Mouse (Mus musculus): ENCODE results near the gene Hif1an. TPM values are rescaled to one million over a fixed set of nuclear protein-coding genes. Genes with fewer than 3 reads are reported as not detected.

Hif1an gene
- polyA plus RNA-seq, 1 experiment from 2014 or later, result 25.7 TPM

DNA sequence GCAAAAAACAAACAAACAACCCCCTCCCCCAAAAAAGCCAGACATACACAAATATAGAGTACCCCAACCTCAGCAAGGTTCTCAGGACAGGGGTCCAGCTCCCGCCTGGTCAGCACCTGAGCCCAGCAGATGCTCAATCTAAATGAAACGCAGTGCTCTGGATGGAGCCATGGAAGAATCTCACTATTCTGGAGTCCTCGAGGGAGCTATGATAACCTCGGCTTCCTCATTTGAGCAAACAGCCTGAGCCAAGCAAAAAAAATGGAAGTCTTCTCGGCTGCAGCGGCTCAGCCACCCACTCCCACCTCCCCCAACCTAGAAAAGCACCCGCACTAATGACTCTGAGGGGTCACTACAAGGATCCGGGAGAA, 8.2 kb upstream of the Hif1an start:
- H3K27ac ChIP-seq (ENCODE audit: low read length), result no peak overlapping the region
- peaks cover 5% of the 10 kb centered on the region for H3K4me1 ChIP-seq (ENCODE audit: control insufficient read depth, insufficient read depth, low read length)
- peaks cover 22% of the 10 kb centered on the region for H3K36me3 ChIP-seq (ENCODE audit: control insufficient read depth, insufficient read depth, low read length)
- peak overlapping the region; percentile 74 for H3K4me3 ChIP-seq (ENCODE audit: low read length)
- peak; percentile 54 for ATAC-seq
- 3% methylated on average over 8 of the region's 8 CpGs for WGBS
- H3K9ac ChIP-seq (ENCODE audit: low read depth, low read length), result peak overlapping the region; percentile 93
- H3K4me2 ChIP-seq (ENCODE audit: low read depth, low read length), result peak overlapping the region; percentile 69
- no peaks in the 10 kb centered on the region for H3K27me3 ChIP-seq (replicated peaks; ENCODE audit: control insufficient read depth, insufficient read depth, low read length)
- no peaks in the 10 kb centered on the region for H3K9me3 ChIP-seq (ENCODE audit: control insufficient read depth, low read length)

DNA sequence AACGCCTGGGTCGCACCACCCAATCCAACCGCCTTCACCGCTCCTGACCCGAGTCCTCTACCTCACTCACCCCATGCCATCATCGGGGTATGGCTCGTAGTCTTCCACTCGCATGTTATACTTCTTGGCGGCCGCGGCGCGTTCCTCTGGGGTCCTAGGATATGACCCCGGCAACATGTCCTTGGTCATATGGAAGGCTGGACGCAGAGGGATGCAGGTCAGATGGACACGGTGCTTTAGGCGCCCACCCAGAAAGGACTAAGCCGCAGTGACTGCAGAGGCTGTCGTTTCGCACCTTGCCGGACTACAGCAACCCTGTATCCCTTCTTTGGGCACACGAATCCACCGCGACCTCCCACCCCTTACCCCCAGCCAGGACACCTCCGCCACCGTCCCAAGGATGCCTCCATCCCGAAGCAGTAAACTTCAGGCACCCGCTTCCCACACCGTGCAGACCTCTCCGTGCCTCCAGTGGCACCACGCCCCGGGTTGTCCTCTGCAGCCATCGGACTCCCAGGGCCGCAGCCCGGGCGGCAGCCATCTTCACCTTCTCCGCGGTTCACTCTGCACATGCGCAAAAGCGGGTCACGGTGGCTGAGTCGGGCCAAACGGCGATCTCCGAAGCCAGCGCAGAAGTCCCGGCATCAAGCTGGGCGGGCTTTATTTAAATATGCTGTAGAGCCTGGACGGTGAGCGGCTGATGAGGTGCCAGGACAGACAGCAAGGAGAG, 7.6 kb upstream of the Hif1an start, which contains the start of gene Ndufb8:
TSS of gene Ndufb8 (minus strand) at position 580 of the 730 bp plus-strand sequence.
- Histone ChIP-seq H3K36me3 (ENCODE audit: control insufficient read depth, insufficient read depth, low read length) (peaks cover 19% of the 10 kb centered on the region), H3K4me2 (ENCODE audit: low read depth, low read length) (peak within 1 kb of the TSS; percentile 69), H3K4me3 (ENCODE audit: low read length) (peak within 1 kb of the TSS; percentile 74), H3K9ac (ENCODE audit: low read depth, low read length) (peak within 1 kb of the TSS; percentile 93), H3K27me3 (replicated peaks; ENCODE audit: control insufficient read depth, insufficient read depth, low read length) (no peaks in the 10 kb centered on the region), H3K27ac (ENCODE audit: low read length) (peak within 1 kb of the TSS; percentile 63), H3K9me3 (ENCODE audit: control insufficient read depth, low read length) (no peaks in the 10 kb centered on the region), H3K4me1 (ENCODE audit: control insufficient read depth, insufficient read depth, low read length) (peaks cover 5% of the 10 kb centered on the region)
- peak; percentile 91 for ATAC-seq
- WGBS, result under 1% methylated on average over 50 of the region's 50 CpGs

DNA sequence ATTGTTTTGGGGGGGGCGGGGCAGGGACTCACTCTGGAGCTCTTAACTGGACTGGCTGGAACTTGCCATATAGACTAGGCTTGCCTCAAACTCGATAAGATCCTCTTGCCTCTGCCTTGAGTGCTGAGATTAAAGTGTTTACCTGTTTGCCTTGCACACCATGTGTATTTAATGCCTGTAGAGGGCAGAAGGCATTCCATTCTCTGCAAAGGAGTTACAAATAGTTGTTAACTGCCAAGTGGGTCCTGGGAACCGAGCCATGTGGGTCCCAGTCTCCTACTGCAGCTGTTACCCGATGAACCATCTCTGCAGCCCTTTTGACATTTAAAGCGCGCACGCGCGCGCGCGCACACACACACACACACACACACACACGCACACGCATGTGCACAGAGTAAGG, 1.4 kb downstream of the Hif1an start:
- H3K27me3 ChIP-seq (replicated peaks; ENCODE audit: control insufficient read depth, insufficient read depth, low read length), result no peaks in the 10 kb centered on the region
- no peak for ATAC-seq
- 88% methylated on average over 14 of the region's 14 CpGs for WGBS
- peaks cover 19% of the 10 kb centered on the region for H3K4me1 ChIP-seq (ENCODE audit: control insufficient read depth, insufficient read depth, low read length)
- H3K27ac ChIP-seq (ENCODE audit: low read length), result no peak overlapping the region
- peaks cover 12% of the 10 kb centered on the region for H3K36me3 ChIP-seq (ENCODE audit: control insufficient read depth, insufficient read depth, low read length)
- no peaks in the 10 kb centered on the region for H3K9me3 ChIP-seq (ENCODE audit: control insufficient read depth, low read length)
- no peak overlapping the region for H3K9ac ChIP-seq (ENCODE audit: low read depth, low read length)
- H3K4me3 ChIP-seq (ENCODE audit: low read length), result no peak overlapping the region
- H3K4me2 ChIP-seq (ENCODE audit: low read depth, low read length), result 0 out of 2 replicates have a peak overlapping the region, but pooled peaks have one; percentile 88

DNA sequence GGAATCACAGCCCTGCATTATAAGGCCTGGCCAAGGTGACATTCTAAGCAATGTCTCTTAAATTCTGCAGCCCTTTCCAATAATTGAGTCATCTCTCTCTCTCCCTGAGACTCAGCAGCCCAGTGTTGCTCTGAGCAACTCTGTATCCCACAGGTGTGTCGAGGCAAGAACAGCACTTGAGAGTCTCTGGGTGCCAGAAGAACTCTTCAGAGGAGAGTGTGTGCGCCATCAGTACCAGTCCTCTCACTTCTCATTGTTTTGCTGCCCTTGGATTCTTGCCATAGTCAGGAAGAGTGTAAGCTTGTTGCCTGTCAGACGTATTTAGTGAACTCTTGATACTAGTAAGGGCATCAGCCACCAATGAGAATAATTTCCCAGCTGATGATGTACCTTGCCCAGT, 5.1 kb downstream of the Hif1an start:
- no peak for ATAC-seq
- Histone ChIP-seq H3K4me2 (ENCODE audit: low read depth, low read length) (no peak overlapping the region), H3K27me3 (replicated peaks; ENCODE audit: control insufficient read depth, insufficient read depth, low read length) (no peaks in the 10 kb centered on the region), H3K9ac (ENCODE audit: low read depth, low read length) (no peak overlapping the region), H3K36me3 (ENCODE audit: control insufficient read depth, insufficient read depth, low read length) (peaks cover 16% of the 10 kb centered on the region), H3K4me3 (ENCODE audit: low read length) (no peak overlapping the region), H3K4me1 (ENCODE audit: control insufficient read depth, insufficient read depth, low read length) (peaks cover 19% of the 10 kb centered on the region), H3K27ac (ENCODE audit: low read length) (no peak overlapping the region), H3K9me3 (ENCODE audit: control insufficient read depth, low read length) (no peaks in the 10 kb centered on the region)
- 86% methylated on average over 3 of the region's 3 CpGs for WGBS

DNA sequence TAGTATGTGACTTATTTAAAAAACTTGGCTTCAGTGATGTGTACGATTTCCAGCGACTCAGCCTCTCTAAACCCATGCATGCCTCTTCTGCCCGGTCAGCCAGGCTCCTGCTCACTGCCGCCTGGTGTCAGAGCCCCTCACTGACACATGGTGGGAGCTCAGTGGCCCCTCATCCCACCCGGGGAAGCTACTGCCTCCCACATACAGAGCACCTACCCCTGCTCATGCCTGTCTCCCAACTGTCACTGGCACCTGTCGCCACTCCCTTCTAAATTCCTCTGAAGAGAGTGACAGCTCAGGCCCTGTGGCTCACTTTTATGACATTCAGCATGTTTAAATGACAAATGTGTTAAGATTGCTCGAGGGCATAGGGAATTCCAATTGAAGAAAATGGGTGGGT, 13.6 kb downstream of the Hif1an start:
- no peak overlapping the region for H3K4me2 ChIP-seq (ENCODE audit: low read depth, low read length)
- no peak for ATAC-seq
- no peaks in the 10 kb centered on the region for H3K4me1 ChIP-seq (ENCODE audit: control insufficient read depth, insufficient read depth, low read length)
- no peak overlapping the region for H3K9ac ChIP-seq (ENCODE audit: low read depth, low read length)
- no peaks in the 10 kb centered on the region for H3K9me3 ChIP-seq (ENCODE audit: control insufficient read depth, low read length)
- no peak overlapping the region for H3K27ac ChIP-seq (ENCODE audit: low read length)
- H3K4me3 ChIP-seq (ENCODE audit: low read length), result no peak overlapping the region
- H3K27me3 ChIP-seq (replicated peaks; ENCODE audit: control insufficient read depth, insufficient read depth, low read length), result no peaks in the 10 kb centered on the region
- 57% methylated on average over 7 of the region's 7 CpGs for WGBS
- no peaks in the 10 kb centered on the region; the same call in 1 of the 2 replicates for H3K36me3 ChIP-seq (ENCODE audit: control insufficient read depth, insufficient read depth, low read length)

DNA sequence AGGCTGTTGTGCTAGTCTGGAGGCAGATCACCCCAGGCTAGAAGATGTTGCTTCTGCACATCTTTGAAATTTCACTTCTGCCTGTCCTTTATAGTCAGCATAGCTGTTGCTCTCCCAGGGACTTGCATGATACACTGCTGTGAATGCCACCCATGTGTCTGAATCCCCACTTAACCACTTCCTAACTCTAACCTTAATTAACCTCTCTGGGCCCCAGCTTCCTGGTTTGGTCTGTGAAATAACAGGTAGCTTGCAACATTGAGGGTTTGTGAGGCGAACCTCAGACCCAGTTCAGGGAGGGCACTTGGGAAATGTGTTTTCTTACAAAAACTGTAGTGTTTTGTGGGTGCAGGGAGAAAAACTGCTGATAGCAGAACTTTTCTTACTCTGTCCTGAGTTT, 15.4 kb downstream of the Hif1an start:
- H3K27me3 ChIP-seq (replicated peaks; ENCODE audit: control insufficient read depth, insufficient read depth, low read length), result no peaks in the 10 kb centered on the region
- H3K4me2 ChIP-seq (ENCODE audit: low read depth, low read length), result no peak overlapping the region
- H3K9ac ChIP-seq (ENCODE audit: low read depth, low read length), result no peak overlapping the region
- 89% methylated on average over 1 of the region's 1 CpGs for WGBS
- no peak overlapping the region for H3K27ac ChIP-seq (ENCODE audit: low read length)
- H3K36me3 ChIP-seq (ENCODE audit: control insufficient read depth, insufficient read depth, low read length), result no peaks in the 10 kb centered on the region; the same call in 1 of the 2 replicates
- no peak overlapping the region for H3K4me3 ChIP-seq (ENCODE audit: low read length)
- ATAC-seq, result no peak
- no peaks in the 10 kb centered on the region for H3K9me3 ChIP-seq (ENCODE audit: control insufficient read depth, low read length)
- H3K4me1 ChIP-seq (ENCODE audit: control insufficient read depth, insufficient read depth, low read length), result no peaks in the 10 kb centered on the region

DNA sequence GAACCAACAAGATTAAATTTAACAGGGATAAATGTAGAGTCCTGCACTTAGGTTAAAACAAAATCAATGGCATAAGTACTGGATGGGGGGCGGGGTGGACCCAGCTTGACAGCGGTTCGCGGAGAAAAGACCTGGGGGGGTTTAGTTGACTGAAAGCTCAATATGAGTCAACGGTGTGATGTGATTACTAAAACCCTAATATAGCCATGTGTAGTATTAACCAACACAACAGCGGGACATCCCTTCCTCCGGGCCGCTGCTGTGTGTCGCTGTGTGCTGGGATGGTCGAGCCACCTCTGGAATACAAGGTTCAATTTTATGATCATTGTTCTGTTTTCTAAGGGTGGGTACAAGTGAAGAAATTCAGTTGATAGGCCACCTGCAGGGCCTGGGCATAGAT, 19.5 kb downstream of the Hif1an start:
- no peak overlapping the region for H3K27ac ChIP-seq (ENCODE audit: low read length)
- H3K4me1 ChIP-seq (ENCODE audit: control insufficient read depth, insufficient read depth, low read length), result no peaks in the 10 kb centered on the region
- no peaks in the 10 kb centered on the region for H3K36me3 ChIP-seq (ENCODE audit: control insufficient read depth, insufficient read depth, low read length)
- 74% methylated on average over 10 of the region's 10 CpGs for WGBS
- H3K9me3 ChIP-seq (ENCODE audit: control insufficient read depth, low read length), result no peaks in the 10 kb centered on the region
- peaks cover 13% of the 10 kb centered on the region for H3K27me3 ChIP-seq (replicated peaks; ENCODE audit: control insufficient read depth, insufficient read depth, low read length)
- H3K9ac ChIP-seq (ENCODE audit: low read depth, low read length), result no peak overlapping the region
- H3K4me2 ChIP-seq (ENCODE audit: low read depth, low read length), result no peak overlapping the region
- ATAC-seq, result peak; percentile 7; the same call in 1 of the 2 replicates
- H3K4me3 ChIP-seq (ENCODE audit: low read length), result no peak overlapping the region

DNA sequence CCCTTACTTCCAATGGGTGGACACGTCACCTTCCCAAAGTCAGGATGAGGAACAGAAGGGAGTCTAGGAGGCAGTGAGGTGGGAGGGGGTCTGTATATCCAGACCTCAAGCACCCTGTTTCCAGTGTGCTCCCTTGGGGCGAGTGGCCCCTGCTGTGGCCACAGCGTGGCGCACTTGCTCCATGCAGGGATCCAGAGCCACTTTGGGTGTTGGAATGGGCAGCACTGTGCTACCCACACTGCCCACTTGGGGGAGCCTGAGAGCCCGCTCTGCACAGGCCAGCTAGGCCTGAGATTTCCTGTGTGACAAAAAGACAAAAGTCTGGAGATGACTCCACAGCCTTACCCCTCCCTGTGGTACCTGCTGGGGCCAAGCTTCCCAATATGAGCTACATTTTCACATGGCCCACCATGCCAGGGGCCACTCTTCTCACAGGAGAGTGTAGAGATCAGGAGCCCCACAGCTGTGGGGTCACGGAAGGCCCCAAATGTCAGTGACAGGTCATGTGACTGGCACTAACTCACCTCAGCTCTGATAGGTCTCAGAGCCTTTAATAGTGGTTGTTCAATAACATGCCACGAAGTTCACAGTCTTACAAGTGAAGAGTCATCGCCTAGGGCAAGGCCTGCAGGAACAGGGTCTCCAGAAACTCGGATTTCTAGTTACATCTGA, 20.1 kb downstream of the Hif1an start:
- peak; percentile 83 for ATAC-seq
- H3K27me3 ChIP-seq (replicated peaks; ENCODE audit: control insufficient read depth, insufficient read depth, low read length), result peaks cover 13% of the 10 kb centered on the region
- H3K9ac ChIP-seq (ENCODE audit: low read depth, low read length), result peak overlapping the region; percentile 27; the same call in 1 of the 2 replicates
- H3K36me3 ChIP-seq (ENCODE audit: control insufficient read depth, insufficient read depth, low read length), result no peaks in the 10 kb centered on the region
- WGBS, result 38% methylated on average over 9 of the region's 9 CpGs
- H3K27ac ChIP-seq (ENCODE audit: low read length), result no peak overlapping the region
- H3K4me2 ChIP-seq (ENCODE audit: low read depth, low read length), result no peak overlapping the region
- no peaks in the 10 kb centered on the region for H3K9me3 ChIP-seq (ENCODE audit: control insufficient read depth, low read length)
- no peak overlapping the region for H3K4me3 ChIP-seq (ENCODE audit: low read length)
- no peaks in the 10 kb centered on the region for H3K4me1 ChIP-seq (ENCODE audit: control insufficient read depth, insufficient read depth, low read length)

DNA sequence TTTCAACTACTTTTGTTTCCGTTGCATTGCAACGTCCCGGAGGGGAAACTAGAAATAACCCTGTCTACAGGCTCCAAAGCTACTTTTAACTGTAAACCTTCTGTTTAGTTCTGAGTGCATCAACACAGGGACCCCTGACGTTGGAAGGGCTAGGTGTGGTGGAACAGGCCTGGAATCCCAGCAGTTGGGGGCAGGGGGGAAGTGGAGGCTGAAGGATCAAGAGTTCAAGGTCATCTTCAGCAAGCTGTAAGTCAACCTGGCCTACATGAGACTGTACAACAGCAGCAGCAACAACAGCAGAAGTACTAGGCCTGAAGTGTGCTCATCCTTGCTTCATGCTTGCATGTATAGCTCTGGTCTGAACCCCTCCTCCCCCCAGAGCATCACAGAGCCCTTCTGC, 25.4 kb downstream of the Hif1an start:
- no peak overlapping the region for H3K27ac ChIP-seq (ENCODE audit: low read length)
- WGBS, result 48% methylated on average over 4 of the region's 4 CpGs

More for the DNA sequence above, 25.4 kb downstream of the Hif1an start:
- Histone ChIP-seq H3K9ac (ENCODE audit: low read depth, low read length) (no peak overlapping the region), H3K9me3 (ENCODE audit: control insufficient read depth, low read length) (no peaks in the 10 kb centered on the region), H3K4me1 (ENCODE audit: control insufficient read depth, insufficient read depth, low read length) (no peaks in the 10 kb centered on the region; the same call in 1 of the 2 replicates), H3K36me3 (ENCODE audit: control insufficient read depth, insufficient read depth, low read length) (no peaks in the 10 kb centered on the region), H3K4me3 (ENCODE audit: low read length) (no peak overlapping the region), H3K4me2 (ENCODE audit: low read depth, low read length) (no peak overlapping the region), H3K27me3 (replicated peaks; ENCODE audit: control insufficient read depth, insufficient read depth, low read length) (peaks cover 13% of the 10 kb centered on the region)
- ATAC-seq, result no peak

Data from intestine, embryonic 16.5 days (tissue).